Mouse (Mus musculus) G1E (cell line): ENCODE data around the gene Ypel3.

ENCODE experiments used
- GATA1 ChIP-seq: IDR thresholded peaks from 2 replicates; pipeline ENCODE4 v1.6.1; 2012; ENCODE audit warnings: borderline replicate concordance, low read length, inconsistent platforms, mixed read lengths
- TAL1 ChIP-seq: conservative IDR thresholded peaks from 2 replicates; pipeline ENCODE4 v1.6.1; 2012; ENCODE audit warnings: low read depth, low read length, inconsistent platforms, mixed read lengths

GRCm38 (mm10) chr7:126761529-126762067 lies 15.2 kb upstream of the Ypel3 start:
- no peak for TF ChIP-seq TAL1
- no peak for TF ChIP-seq GATA1
